Mouse (Mus musculus): ENCODE results near the gene Lrp4. TPM values are rescaled to one million over a fixed set of nuclear protein-coding genes. Genes with fewer than 3 reads are reported as not detected.

Gene Lrp4
- polyA plus RNA-seq, 1 experiment from 2014 or later: 6.1 TPM

- Histone ChIP-seq H3K27ac (ENCODE audit: low read depth, low read length) (peak within 1 kb of the TSS; percentile 71), H3K9ac (ENCODE audit: low read length) (peak within 1 kb of the TSS; percentile 71), H3K27me3 (ENCODE audit: control insufficient read depth, insufficient read depth, low read length) (no peaks in the 10 kb centered on the region), H3K4me1 (ENCODE audit: control insufficient read depth, insufficient read depth, low read length) (peaks cover 3% of the 10 kb centered on the region), H3K4me2 (peak within 1 kb of the TSS; percentile 67), H3K9me3 (ENCODE audit: control insufficient read depth, low read length) (no peaks in the 10 kb centered on the region), H3K36me3 (ENCODE audit: control insufficient read depth, insufficient read depth, low read length) (no peaks in the 10 kb centered on the region), H3K4me3 (ENCODE audit: low read depth, low read length) (peak within 1 kb of the TSS; percentile 69)
- WGBS: under 1% methylated on average over 19 of the region's 19 CpGs
- ATAC-seq (ENCODE audit: low FRiP score): peak; percentile 97
- DNase-seq (ENCODE audit: low spot score, missing footprints): peak; percentile 98
Observed at GRCm38 (mm10) chr2:91444286-91444892, 12.9 kb upstream of the Lrp4 start, which contains the start of gene 1110051M20Rik. TSS of gene 1110051M20Rik (minus strand) at chr2:91444704.

DNA sequence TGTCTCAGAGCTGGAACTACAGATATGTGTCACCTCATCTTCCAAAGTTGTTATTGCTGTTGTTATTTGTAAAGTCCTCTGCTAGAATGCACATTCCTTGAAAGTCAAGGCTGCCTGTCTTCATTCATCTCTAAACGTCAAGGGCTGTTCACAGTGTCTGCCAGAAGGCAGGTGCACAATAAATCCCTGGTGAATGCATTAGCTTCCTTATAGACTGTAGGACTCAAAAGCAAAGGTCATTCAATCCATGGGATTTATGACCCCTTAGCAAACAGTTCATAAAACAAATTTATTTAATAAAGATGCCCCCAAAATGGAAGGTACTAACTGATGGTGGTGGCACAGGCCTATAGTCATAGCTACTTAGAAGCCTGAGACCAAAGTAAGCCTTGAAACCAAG is 7.6 kb upstream of the Lrp4 start:
- Histone ChIP-seq H3K4me3 (ENCODE audit: low read depth, low read length) (no peak overlapping the region), H3K9me3 (ENCODE audit: control insufficient read depth, low read length) (no peaks in the 10 kb centered on the region), H3K9ac (ENCODE audit: low read length) (no peak overlapping the region), H3K36me3 (ENCODE audit: control insufficient read depth, insufficient read depth, low read length) (no peaks in the 10 kb centered on the region), H3K27me3 (ENCODE audit: control insufficient read depth, insufficient read depth, low read length) (no peaks in the 10 kb centered on the region), H3K27ac (ENCODE audit: low read depth, low read length) (no peak overlapping the region), H3K4me2 (no peak overlapping the region), H3K4me1 (ENCODE audit: control insufficient read depth, insufficient read depth, low read length) (no peaks in the 10 kb centered on the region)
- ATAC-seq (ENCODE audit: low FRiP score): no peak
- WGBS: 56% methylated on average over 1 of the region's 1 CpGs
- DNase-seq (ENCODE audit: low spot score, missing footprints): no peak

DNA sequence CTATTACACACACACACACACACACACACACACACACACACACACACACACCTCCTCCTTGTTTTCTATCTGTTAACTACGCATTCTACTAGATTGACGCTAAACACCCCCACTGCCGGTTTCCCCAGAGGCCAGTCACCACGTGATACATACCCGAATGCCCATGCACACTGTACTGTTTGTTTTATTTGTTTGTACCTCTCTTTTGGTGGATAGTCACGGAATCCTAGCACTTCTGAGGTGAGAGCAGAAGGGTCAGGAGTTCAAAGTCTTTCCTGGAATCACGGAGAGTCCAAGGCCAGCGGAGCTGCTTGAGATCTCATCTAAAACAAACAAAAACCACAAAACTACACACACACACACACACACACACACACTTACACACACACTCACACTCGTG is 7.0 kb upstream of the Lrp4 start:
- 73% methylated on average over 9 of the region's 9 CpGs for WGBS
- no peak overlapping the region for H3K4me2 ChIP-seq
- no peak overlapping the region for H3K4me3 ChIP-seq (ENCODE audit: low read depth, low read length)
- H3K4me1 ChIP-seq (ENCODE audit: control insufficient read depth, insufficient read depth, low read length): no peaks in the 10 kb centered on the region
- DNase-seq (ENCODE audit: low spot score, missing footprints) (no peak), ATAC-seq (ENCODE audit: low FRiP score) (no peak)
- no peak overlapping the region for H3K27ac ChIP-seq (ENCODE audit: low read depth, low read length)
- H3K27me3 ChIP-seq (ENCODE audit: control insufficient read depth, insufficient read depth, low read length): no peaks in the 10 kb centered on the region
- H3K9me3 ChIP-seq (ENCODE audit: control insufficient read depth, low read length): no peaks in the 10 kb centered on the region
- no peak overlapping the region for H3K9ac ChIP-seq (ENCODE audit: low read length)
- no peaks in the 10 kb centered on the region for H3K36me3 ChIP-seq (ENCODE audit: control insufficient read depth, insufficient read depth, low read length)

- Histone ChIP-seq H3K4me1 (ENCODE audit: control insufficient read depth, insufficient read depth, low read length) (peaks cover 5% of the 10 kb centered on the region; the same call in 1 of the 2 replicates), H3K4me2 (no peak overlapping the region), H3K4me3 (ENCODE audit: low read depth, low read length) (no peak overlapping the region), H3K27ac (ENCODE audit: low read depth, low read length) (no peak overlapping the region), H3K36me3 (ENCODE audit: control insufficient read depth, insufficient read depth, low read length) (no peaks in the 10 kb centered on the region), H3K27me3 (ENCODE audit: control insufficient read depth, insufficient read depth, low read length) (no peaks in the 10 kb centered on the region), H3K9me3 (ENCODE audit: control insufficient read depth, low read length) (no peaks in the 10 kb centered on the region), H3K9ac (ENCODE audit: low read length) (no peak overlapping the region)
- DNase-seq (ENCODE audit: low spot score, missing footprints) (no peak), ATAC-seq (ENCODE audit: low FRiP score) (no peak)
- 80% methylated on average over 8 of the region's 8 CpGs for WGBS
Observed at GRCm38 (mm10) chr2:91452658-91453057, 4.7 kb upstream of the Lrp4 start.

- no peak for DNase-seq (ENCODE audit: low spot score, missing footprints)
- WGBS: 87% methylated on average over 9 of the region's 9 CpGs
- no peaks in the 10 kb centered on the region for H3K9me3 ChIP-seq (ENCODE audit: control insufficient read depth, low read length)
- no peak overlapping the region for H3K4me3 ChIP-seq (ENCODE audit: low read depth, low read length)
- no peaks in the 10 kb centered on the region for H3K27me3 ChIP-seq (ENCODE audit: control insufficient read depth, insufficient read depth, low read length)
- no peak for ATAC-seq (ENCODE audit: low FRiP score)
- H3K4me1 ChIP-seq (ENCODE audit: control insufficient read depth, insufficient read depth, low read length): peaks cover 8% of the 10 kb centered on the region
- no peaks in the 10 kb centered on the region for H3K36me3 ChIP-seq (ENCODE audit: control insufficient read depth, insufficient read depth, low read length)
- H3K4me2 ChIP-seq: no peak overlapping the region
- H3K9ac ChIP-seq (ENCODE audit: low read length): no peak overlapping the region
- H3K27ac ChIP-seq (ENCODE audit: low read depth, low read length): no peak overlapping the region
Observed at GRCm38 (mm10) chr2:91453231-91454075, 3.9 kb upstream of the Lrp4 start.

GRCm38 (mm10) chr2:91454434-91454833 is 2.9 kb upstream of the Lrp4 start:
- 92% methylated on average over 3 of the region's 3 CpGs for WGBS
- no peak for ATAC-seq (ENCODE audit: low FRiP score)

GRCm38 (mm10) chr2:91455826-91456225 is 1.5 kb upstream of the Lrp4 start:
- Histone ChIP-seq H3K4me1 (ENCODE audit: control insufficient read depth, insufficient read depth, low read length) (peaks cover 19% of the 10 kb centered on the region), H3K4me3 (ENCODE audit: low read depth, low read length) (no peak overlapping the region), H3K27me3 (ENCODE audit: control insufficient read depth, insufficient read depth, low read length) (no peaks in the 10 kb centered on the region), H3K36me3 (ENCODE audit: control insufficient read depth, insufficient read depth, low read length) (no peaks in the 10 kb centered on the region), H3K9ac (ENCODE audit: low read length) (no peak overlapping the region), H3K4me2 (no peak overlapping the region), H3K27ac (ENCODE audit: low read depth, low read length) (no peak overlapping the region), H3K9me3 (ENCODE audit: control insufficient read depth, low read length) (no peaks in the 10 kb centered on the region)
- WGBS: 2% methylated on average over 4 of the region's 4 CpGs
- DNase-seq (ENCODE audit: low spot score, missing footprints) (peak; percentile 92), ATAC-seq (ENCODE audit: low FRiP score) (peak; percentile 12; the same call in 1 of the 2 replicates)

More at GRCm38 (mm10) chr2:91454434-91454833, 2.9 kb upstream of the Lrp4 start:
- Histone ChIP-seq H3K36me3 (ENCODE audit: control insufficient read depth, insufficient read depth, low read length) (no peaks in the 10 kb centered on the region), H3K4me3 (ENCODE audit: low read depth, low read length) (no peak overlapping the region), H3K27me3 (ENCODE audit: control insufficient read depth, insufficient read depth, low read length) (no peaks in the 10 kb centered on the region), H3K4me2 (no peak overlapping the region), H3K9me3 (ENCODE audit: control insufficient read depth, low read length) (no peaks in the 10 kb centered on the region), H3K4me1 (ENCODE audit: control insufficient read depth, insufficient read depth, low read length) (peaks cover 15% of the 10 kb centered on the region), H3K27ac (ENCODE audit: low read depth, low read length) (no peak overlapping the region), H3K9ac (ENCODE audit: low read length) (no peak overlapping the region)
- no peak for DNase-seq (ENCODE audit: low spot score, missing footprints)

DNA sequence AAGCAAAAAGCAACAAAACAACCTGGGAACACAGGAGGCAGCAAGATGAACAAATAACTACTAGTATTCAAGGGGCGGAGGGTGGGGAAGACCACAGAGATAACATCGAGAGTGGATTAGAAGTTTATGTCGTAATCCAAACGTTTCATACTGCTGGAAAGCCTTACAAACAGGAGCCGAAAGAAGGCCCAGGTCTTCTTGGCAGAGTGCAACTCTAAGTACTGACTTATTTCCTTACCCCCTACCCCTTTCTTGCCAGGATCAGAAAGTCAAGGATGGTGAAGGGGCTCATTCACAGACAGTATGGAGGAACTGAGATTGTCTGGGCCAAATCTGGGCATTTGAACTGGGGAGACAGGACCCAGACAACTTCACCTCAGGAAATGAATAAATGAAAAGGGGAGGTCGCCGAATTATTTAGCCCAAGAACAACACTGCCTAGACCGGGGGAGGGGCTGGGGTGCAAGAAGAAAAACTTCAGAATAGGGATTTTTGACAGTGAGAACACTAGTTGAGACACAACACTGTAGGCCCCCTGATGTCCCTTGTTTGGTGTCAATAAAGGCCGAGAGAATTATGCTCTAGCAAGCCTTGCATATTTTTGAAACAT is 715 bp upstream of the Lrp4 start:
- Histone ChIP-seq H3K36me3 (ENCODE audit: control insufficient read depth, insufficient read depth, low read length) (no peaks in the 10 kb centered on the region), H3K27me3 (ENCODE audit: control insufficient read depth, insufficient read depth, low read length) (no peaks in the 10 kb centered on the region), H3K27ac (ENCODE audit: low read depth, low read length) (no peak overlapping the region), H3K9me3 (ENCODE audit: control insufficient read depth, low read length) (no peaks in the 10 kb centered on the region), H3K4me2 (peak overlapping the region; percentile 74; the same call in 1 of the 2 replicates), H3K4me3 (ENCODE audit: low read depth, low read length) (peak overlapping the region; percentile 73; the same call in 1 of the 2 replicates), H3K9ac (ENCODE audit: low read length) (peak overlapping the region; percentile 83; the same call in 1 of the 2 replicates), H3K4me1 (ENCODE audit: control insufficient read depth, insufficient read depth, low read length) (peaks cover 24% of the 10 kb centered on the region)
- ATAC-seq (ENCODE audit: low FRiP score): peak; percentile 6; the same call in 1 of the 2 replicates
- DNase-seq (ENCODE audit: low spot score, missing footprints): peak; percentile 91
- WGBS: 46% methylated on average over 9 of the region's 9 CpGs
